Mouse (Mus musculus) lung, postnatal 36 days (tissue): ENCODE data around the gene Ptprh.

Source experiments
- DNase-seq: peaks from one replicate; pipeline ENCODE4 v3.0.0; 2022; ENCODE audit warnings: mixed read lengths

Ptprh gene

DNA sequence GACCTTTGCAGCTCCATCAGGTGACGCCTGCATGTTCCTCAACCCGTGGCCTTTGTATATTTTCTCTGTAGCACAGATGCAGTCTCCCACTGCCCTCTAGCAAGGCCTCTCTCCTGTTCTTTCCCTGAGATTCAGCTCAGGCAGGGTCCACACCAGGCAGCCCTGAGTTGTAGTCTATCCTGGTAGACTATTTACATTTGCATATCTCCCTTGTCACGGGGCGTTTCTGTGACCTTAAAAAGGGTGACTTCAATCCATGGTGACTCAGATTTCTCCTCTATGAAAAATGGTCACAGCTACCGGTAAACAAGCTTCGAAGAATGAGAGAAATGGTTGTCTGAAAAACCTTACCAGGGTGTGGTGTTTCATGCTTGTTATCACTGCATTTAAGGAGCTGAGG lies at the start of gene Ptprh:
TSS of gene Ptprh (minus strand) at position 169 of the 400 bp plus-strand sequence.
- DNase-seq: no peak

GRCm38 (mm10) chr7:4653351-4653750 lies 49.5 kb upstream of the Ptprh start:
- no peak for DNase-seq

- DNase-seq: no peak
These were observed 48.9 kb upstream of the Ptprh start for GRCm38 (mm10) chr7:4652726-4653125.

DNA sequence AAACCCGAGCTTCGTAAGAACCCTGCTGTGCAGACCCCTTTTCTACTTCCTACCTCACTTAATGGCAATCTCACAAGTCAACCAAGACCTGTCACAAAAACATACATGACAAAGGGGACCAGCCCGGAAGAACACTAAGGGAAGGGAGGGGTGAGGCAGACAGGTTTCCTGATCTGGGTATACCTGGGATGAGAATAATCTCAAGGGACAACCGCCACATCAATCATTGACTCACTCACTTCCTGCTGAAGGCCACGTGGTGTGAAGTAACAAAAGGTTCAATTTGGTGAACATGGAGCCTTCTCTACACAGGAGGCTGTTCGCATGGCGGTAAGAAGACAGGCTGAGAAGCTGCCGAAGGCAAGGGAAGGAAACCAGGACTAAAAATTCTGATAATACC lies 47.7 kb upstream of the Ptprh start:
- peak; percentile 36 for DNase-seq

DNA sequence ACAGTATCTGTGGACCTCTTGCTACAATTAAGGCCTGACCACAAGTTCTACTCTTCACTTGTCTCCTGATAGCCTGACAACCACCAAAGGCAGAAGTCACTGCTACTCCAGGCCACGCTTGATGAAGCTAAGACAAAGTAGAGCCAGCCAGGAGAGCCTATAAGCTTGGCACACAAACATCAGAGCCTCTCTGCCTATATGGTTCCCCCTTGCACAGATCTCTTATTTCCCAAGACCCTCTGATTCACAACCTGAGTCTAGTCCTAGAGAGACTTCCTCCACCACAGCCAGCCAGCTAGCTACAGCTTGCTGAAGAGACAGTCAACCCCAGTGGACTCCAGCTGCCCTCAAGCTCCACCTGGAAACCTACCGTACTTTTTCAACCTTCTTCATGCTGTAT lies 44.2 kb upstream of the Ptprh start:
- no peak for DNase-seq

- peak; percentile 78 for DNase-seq
These were observed 43.5 kb upstream of the Ptprh start for GRCm38 (mm10) chr7:4647291-4647690.

GRCm38 (mm10) chr7:4646806-4647205 lies 43.0 kb upstream of the Ptprh start:
- no peak for DNase-seq

GRCm38 (mm10) chr7:4643225-4643624 lies 39.4 kb upstream of the Ptprh start:
- DNase-seq: no peak

GRCm38 (mm10) chr7:4641956-4642355 lies 38.1 kb upstream of the Ptprh start:
- DNase-seq: no peak

GRCm38 (mm10) chr7:4641155-4641554 lies 37.3 kb upstream of the Ptprh start:
- DNase-seq: no peak

DNA sequence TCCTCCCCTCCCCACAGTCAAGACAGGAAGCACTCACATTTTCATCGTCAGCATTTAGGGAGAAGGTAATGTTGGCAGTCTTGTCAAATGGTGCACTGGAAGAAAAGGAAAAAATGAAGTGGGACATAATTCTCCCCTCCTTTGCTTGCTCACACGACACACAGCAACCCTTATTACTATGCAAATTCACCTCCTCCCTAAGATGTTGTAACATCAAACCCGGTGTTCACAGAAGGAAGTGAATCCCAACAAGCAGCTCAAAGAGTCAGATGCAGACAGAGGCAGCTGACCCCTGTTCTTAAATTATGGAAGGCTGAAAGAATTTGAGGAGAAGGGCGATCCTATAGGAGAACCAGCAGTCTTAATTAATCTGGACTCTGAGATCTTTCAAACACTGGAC lies 32.3 kb upstream of the Ptprh start:
- DNase-seq: no peak

- no peak for DNase-seq
These were observed 27.2 kb upstream of the Ptprh start, which contains the start of gene Tmem86b for GRCm38 (mm10) chr7:4631031-4631430. Tmem86b (minus strand) TSS chr7:4631422.

- DNase-seq: no peak
These were observed 26.4 kb upstream of the Ptprh start for GRCm38 (mm10) chr7:4630198-4630597.

- no peak for DNase-seq
These were observed 25.7 kb upstream of the Ptprh start for GRCm38 (mm10) chr7:4629586-4629985.

- DNase-seq: no peak
These were observed 22.1 kb upstream of the Ptprh start for GRCm38 (mm10) chr7:4625928-4626327.

- DNase-seq: no peak
These were observed 20.5 kb upstream of the Ptprh start for GRCm38 (mm10) chr7:4624343-4624742.

- DNase-seq: peak; percentile 77
These were observed 19.8 kb upstream of the Ptprh start for GRCm38 (mm10) chr7:4623544-4624189.

GRCm38 (mm10) chr7:4619979-4620378 lies 16.1 kb upstream of the Ptprh start:
- peak; percentile 31 for DNase-seq

- DNase-seq: no peak
These were observed 10.0 kb upstream of the Ptprh start for GRCm38 (mm10) chr7:4613740-4614403.

DNA sequence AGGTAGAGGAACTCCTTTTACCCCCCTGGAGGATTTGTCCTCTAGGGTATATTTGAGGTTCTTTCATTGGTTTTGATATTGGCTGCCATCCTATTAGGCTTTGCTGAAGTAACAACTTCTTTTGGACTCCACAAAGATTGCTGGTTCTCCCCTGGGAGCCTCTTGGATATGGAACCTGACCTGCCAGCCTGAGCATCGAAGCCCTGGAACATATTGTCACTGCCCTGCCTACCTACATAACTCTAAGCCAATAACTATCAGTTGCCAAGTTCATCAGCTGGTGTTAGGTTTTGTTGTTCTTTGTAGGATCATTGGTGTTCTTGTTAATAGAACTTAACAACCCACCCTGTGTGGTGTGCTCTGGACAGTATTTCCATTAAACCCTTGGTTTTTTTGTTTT lies 9.1 kb upstream of the Ptprh start:
- no peak for DNase-seq

DNA sequence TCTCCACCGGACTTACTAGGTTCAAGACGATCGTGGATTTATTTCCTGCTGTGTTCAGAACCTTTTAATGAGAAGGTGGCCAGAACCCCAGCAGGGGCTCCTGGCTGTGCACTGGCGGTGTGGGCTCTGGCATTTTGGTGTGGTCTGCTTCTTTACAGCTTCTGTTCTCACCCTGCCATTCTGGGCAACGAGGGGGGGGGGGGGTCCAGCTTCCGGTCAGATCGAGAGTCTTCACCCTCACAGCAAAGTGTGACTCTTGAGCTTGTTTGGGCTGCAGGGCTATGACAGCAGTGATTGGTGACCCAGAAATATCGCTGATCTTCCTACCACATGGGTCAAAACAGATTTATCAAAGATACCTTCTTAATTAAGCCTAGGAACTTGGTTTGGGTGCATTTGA lies 8.5 kb upstream of the Ptprh start:
- no peak for DNase-seq

GRCm38 (mm10) chr7:4611921-4612341 lies 8.1 kb upstream of the Ptprh start:
- no peak for DNase-seq

DNA sequence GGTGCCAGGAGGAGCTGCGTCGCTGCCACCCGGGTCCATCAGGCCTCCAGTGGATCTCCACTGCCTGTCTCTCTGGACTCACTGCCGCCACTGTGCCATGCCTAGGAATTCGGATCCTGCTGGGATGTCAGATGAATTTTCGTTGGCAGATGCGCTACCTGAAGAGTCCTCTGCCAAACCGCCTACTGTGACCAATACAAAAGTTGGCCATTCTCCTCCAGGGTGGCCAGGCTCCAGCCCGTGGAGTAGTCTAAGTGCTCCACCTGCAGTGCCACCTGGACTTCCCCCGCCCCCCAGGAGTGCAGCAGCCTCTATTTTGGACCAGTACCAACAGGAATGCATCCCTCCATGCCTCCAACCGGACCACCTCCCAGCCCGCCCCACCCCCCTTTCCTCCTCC lies 7.7 kb upstream of the Ptprh start:
- no peak for DNase-seq

DNA sequence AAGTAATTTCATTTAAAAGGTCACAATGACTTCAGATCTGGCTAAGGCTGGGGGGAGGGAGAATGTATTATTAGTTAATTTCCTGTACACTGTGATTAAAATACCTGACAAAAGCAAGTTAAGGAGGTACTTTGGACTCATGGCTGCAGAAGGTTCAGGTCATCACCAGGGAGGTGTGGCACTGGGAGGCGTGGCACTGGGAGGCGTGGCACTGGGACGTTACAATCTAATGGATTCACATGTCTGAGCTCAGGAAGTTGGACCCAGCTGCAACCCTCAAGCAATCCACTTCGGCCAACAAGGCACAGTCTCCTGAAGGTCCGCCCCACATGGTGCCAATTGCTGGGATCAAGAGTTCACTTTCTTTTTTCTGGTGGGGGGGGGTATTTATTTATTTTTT lies 4.2 kb upstream of the Ptprh start:
- DNase-seq: no peak

DNA sequence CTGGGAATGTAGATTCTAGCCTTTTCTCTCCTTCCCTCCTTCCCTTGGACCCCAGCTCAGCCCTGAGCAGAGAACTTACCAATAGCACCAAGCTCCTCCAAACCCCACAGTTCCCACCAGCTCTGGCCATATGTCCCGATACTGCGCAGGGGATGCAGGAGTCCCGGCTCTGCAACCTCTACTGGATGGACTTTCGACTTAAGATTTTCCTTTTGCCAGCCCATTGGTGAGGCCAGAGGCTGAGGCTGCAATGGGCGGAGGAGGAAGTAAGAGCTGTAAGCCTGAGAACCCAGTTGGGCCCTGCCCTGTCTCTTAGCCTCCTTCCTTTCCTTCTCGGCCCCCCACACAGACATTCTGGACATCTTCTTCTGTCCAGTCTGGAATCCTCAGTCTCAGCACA lies 872 bp downstream of the Ptprh start:
- no peak for DNase-seq
